Comparison of ENCODE assay signal across 8 mouse cellular contexts in genomic region chr7:131362615-131363300, GRCm38 (mm10). TPM values are rescaled to one million over a fixed set of nuclear protein-coding genes. Genes with fewer than 3 reads are reported as not detected.
DNase-seq lines count a peak whose midpoint lies in the region; ATAC-seq and TF ChIP-seq lines count a peak whose summit lies in the region.

TSS of gene 2310057M21Rik (minus strand) at chr7:131362759.

- no peaks in the 10 kb centered on the region for H3K27me3 ChIP-seq in embryonic facial prominence, embryonic 13.5 days
- H3K27me3 ChIP-seq in kidney, adult 2 months (replicated peaks; ENCODE audit: control insufficient read depth, insufficient read depth, low read length), result no peaks in the 10 kb centered on the region
- H3K27me3 ChIP-seq in limb, embryonic 12.5 days, result no peaks in the 10 kb centered on the region
- 0 out of 2 replicates have a peak, but pooled peaks cover 2% of the 10 kb centered on the region for H3K27me3 ChIP-seq in midbrain, embryonic 15.5 days (replicated peaks)

- no peak for TF ChIP-seq POLR2A in kidney, adult 2 months (IDR thresholded peaks at IDR 0.05; ENCODE audit: low read depth, low read length)

- H3K9ac ChIP-seq in embryonic facial prominence, embryonic 13.5 days, result peak within 1 kb of the TSS; percentile 92
- peak within 1 kb of the TSS; percentile 89 for H3K9ac ChIP-seq in limb, embryonic 12.5 days (replicated peaks)
- peak within 1 kb of the TSS; percentile 91 for H3K9ac ChIP-seq in midbrain, embryonic 15.5 days

- DNase-seq in 3T3-L1 (ENCODE audit: low read depth, low spot score), result peak; percentile 98
- peak; percentile 96 for DNase-seq in adrenal gland, postnatal 36 days
- DNase-seq in heart, adult 18-20 months, result peak; percentile 96 to 97
- peak; percentile 99 for DNase-seq in kidney, adult 2 months
- peak; percentile 71 to 80 for DNase-seq in spleen, postnatal 14 days (ENCODE audit: low spot score in 2 of 2)

- no peak for TF ChIP-seq CTCF in kidney, adult 2 months (conservative IDR thresholded peaks at IDR 0.05; ENCODE audit: insufficient read depth, insufficient read length, low read depth, low read length)

- H3K4me2 ChIP-seq in embryonic facial prominence, embryonic 13.5 days, result peak within 1 kb of the TSS; percentile 91
- peak within 1 kb of the TSS; percentile 85 for H3K4me2 ChIP-seq in limb, embryonic 12.5 days
- peak within 1 kb of the TSS; percentile 91 for H3K4me2 ChIP-seq in midbrain, embryonic 15.5 days

- H3K27ac ChIP-seq in embryonic facial prominence, embryonic 13.5 days, result peak within 1 kb of the TSS; percentile 95
- peak within 1 kb of the TSS; percentile 81 for H3K27ac ChIP-seq in kidney, adult 2 months (ENCODE audit: insufficient read depth, low read depth, low read length)
- H3K27ac ChIP-seq in limb, embryonic 12.5 days, result peak within 1 kb of the TSS; percentile 93
- peak within 1 kb of the TSS; percentile 89 for H3K27ac ChIP-seq in midbrain, embryonic 15.5 days

- no peaks in the 10 kb centered on the region for H3K9me3 ChIP-seq in embryonic facial prominence, embryonic 13.5 days
- H3K9me3 ChIP-seq in limb, embryonic 12.5 days, result no peaks in the 10 kb centered on the region
- H3K9me3 ChIP-seq in midbrain, embryonic 15.5 days, result no peaks in the 10 kb centered on the region

- H3K36me3 ChIP-seq in embryonic facial prominence, embryonic 13.5 days, result peaks cover 18% of the 10 kb centered on the region
- no peaks in the 10 kb centered on the region for H3K36me3 ChIP-seq in kidney, adult 2 months (ENCODE audit: control insufficient read depth, insufficient read depth, low read length)
- H3K36me3 ChIP-seq in limb, embryonic 12.5 days, result peaks cover 22% of the 10 kb centered on the region
- H3K36me3 ChIP-seq in midbrain, embryonic 15.5 days (replicated peaks), result 0 out of 2 replicates have a peak, but pooled peaks cover 2% of the 10 kb centered on the region

- ATAC-seq in embryonic facial prominence, embryonic 13.5 days (ENCODE audit: insufficient number of reproducible peaks, insufficient read depth, low FRiP score, low TSS enrichment, low read depth), result peak; percentile 97
- ATAC-seq in limb, embryonic 12.5 days (ENCODE audit: insufficient number of reproducible peaks, insufficient read depth, low FRiP score, low TSS enrichment, low read depth), result peak; percentile 95
- peak; percentile 97 for ATAC-seq in midbrain, embryonic 15.5 days (replicated peaks)

- under 1% methylated on average over 55 of the region's 55 CpGs for WGBS in embryonic facial prominence, embryonic 13.5 days
- WGBS in kidney, adult 2 months, result under 1% methylated on average over 55 of the region's 55 CpGs
- WGBS in limb, embryonic 12.5 days, result under 1% methylated on average over 55 of the region's 55 CpGs
- under 1% methylated on average over 55 of the region's 55 CpGs for WGBS in midbrain, embryonic 15.5 days

- H3K4me1 ChIP-seq in embryonic facial prominence, embryonic 13.5 days, result peaks cover 9% of the 10 kb centered on the region
- no peaks in the 10 kb centered on the region for H3K4me1 ChIP-seq in kidney, adult 2 months (ENCODE audit: control insufficient read depth, insufficient read depth, low read length)
- peaks cover 14% of the 10 kb centered on the region for H3K4me1 ChIP-seq in limb, embryonic 12.5 days (replicated peaks)
- H3K4me1 ChIP-seq in midbrain, embryonic 15.5 days, result peaks cover 17% of the 10 kb centered on the region

- H3K4me3 ChIP-seq in embryonic facial prominence, embryonic 13.5 days, result peak within 1 kb of the TSS; percentile 87
- H3K4me3 ChIP-seq in kidney, adult 2 months (ENCODE audit: insufficient read depth, low read depth, low read length), result peak within 1 kb of the TSS; percentile 75
- peak within 1 kb of the TSS; percentile 78 for H3K4me3 ChIP-seq in limb, embryonic 12.5 days (replicated peaks)
- peak within 1 kb of the TSS; percentile 77 for H3K4me3 ChIP-seq in midbrain, embryonic 15.5 days

RNA-seq across cellular contexts. Expression of gene 2310057M21Rik, which starts in this region (rescaled TPM):
- 10 to 100 TPM; 12.0 to 16.8 TPM for total RNA-seq in adrenal gland, postnatal 36 days (2021)
- polyA plus RNA-seq in embryonic facial prominence, embryonic 13.5 days (2015; fragmentation: Nextera tagmentation; extraction: Ambion mirVana), result 21.7 and 22.5 TPM in 2 replicates
- 10 to 100 TPM; 15.0 to 17.5 TPM for total RNA-seq in heart, adult 18-20 months (2021)
- polyA plus RNA-seq in kidney, adult 2 months (2012; rRNA removed), result 5.7 and 6.0 TPM in 2 replicates
- polyA plus RNA-seq in limb, embryonic 12.5 days (2016; fragmentation: Nextera tagmentation; extraction: Ambion mirVana), result 21.1 and 23.8 TPM in 2 replicates
- polyA plus RNA-seq in midbrain, embryonic 15.5 days (2015; fragmentation: Nextera tagmentation; extraction: Ambion mirVana), result 29.1 and 32.0 TPM in 2 replicates

Comparison
In these comparisons a context has a peak if more than half of its experiments do, and no peak if none do; other contexts are left out.
1. Peak in every context shown above with its lines: DNase-seq, ATAC-seq, H3K4me3 ChIP-seq and H3K27ac ChIP-seq.